Mouse (Mus musculus) CH12.LX (cell line): ENCODE measurements around the gene Sds. TPM values are rescaled to one million over a fixed set of nuclear protein-coding genes. Genes with fewer than 3 reads are reported as not detected.

Experiments
- DNase-seq: peaks from one replicate; pipeline ENCODE4 v3.0.0-alpha.2; 2013; ENCODE audit errors: extremely low read depth
- H3K27ac ChIP-seq: 2 replicates; pipeline ENCODE4 v1.5.1; 2012; ENCODE audit warnings: low read depth, mild to moderate bottlenecking, control low read depth, moderate library complexity; ENCODE audit not compliant: insufficient read depth
- H3K27me3 ChIP-seq: replicated peaks from 2 replicates; pipeline ENCODE3; 2012; ENCODE audit warnings: inconsistent platforms
- H3K36me3 ChIP-seq, 2 experiments: replicated peaks in 1 of 2; 2 replicates each; pipeline versions ENCODE3 to v1.6.1; 2012; ENCODE audit warnings: inconsistent platforms in 1 of 2, low read length in 1 of 2, mild to moderate bottlenecking in 1 of 2, mixed read lengths in 1 of 2, moderate library complexity in 1 of 2; ENCODE audit not compliant: control insufficient read depth in 1 of 2, insufficient read depth in 1 of 2
- H3K4me1 ChIP-seq, 2 experiments: 2 replicates each; pipeline ENCODE4 v1.6.1; 2012; ENCODE audit warnings: inconsistent platforms in 1 of 2, moderate library complexity in 1 of 2; ENCODE audit not compliant: insufficient read depth in 2 of 2, control insufficient read depth in 1 of 2
- H3K4me2 ChIP-seq: 2 replicates; pipeline ENCODE4 v1.6.1; 2012; ENCODE audit warnings: low read depth, mild to moderate bottlenecking, control low read depth; ENCODE audit not compliant: poor library complexity, insufficient read depth, severe bottlenecking
- H3K4me3 ChIP-seq, 3 experiments: fragments of 150-350 bp in 1 of 3; sonication (generic) in 1 of 3; replicated peaks in 1 of 3; 2 replicates each; pipeline versions ENCODE3 to v1.5.1; 2011 to 2012; ENCODE audit warnings: low read depth in 2 of 3, low read length in 2 of 3, mild to moderate bottlenecking in 2 of 3, moderate library complexity in 2 of 3, control low read depth in 1 of 3, improper control_type of control experiment in 1 of 3, inconsistent platforms in 1 of 3, mixed read lengths in 1 of 3; ENCODE audit not compliant: poor library complexity in 1 of 3
- H3K79me2 ChIP-seq: replicated peaks from 2 replicates; pipeline ENCODE4 v1.6.1; 2012; ENCODE audit warnings: mild to moderate bottlenecking, moderate library complexity; ENCODE audit not compliant: control insufficient read depth, poor library complexity, insufficient read depth, severe bottlenecking; ENCODE audit errors: extremely low read depth
- H3K9ac ChIP-seq: 2 replicates; pipeline ENCODE4 v1.6.1; 2012; ENCODE audit warnings: low read depth, mild to moderate bottlenecking, control low read depth, moderate library complexity; ENCODE audit not compliant: insufficient read depth
- H3K9me3 ChIP-seq: replicated peaks from 2 replicates; pipeline ENCODE3; 2012; ENCODE audit warnings: low read length, inconsistent platforms, mixed read lengths
- BHLHE40 ChIP-seq: IDR thresholded peaks from 2 replicates; pipeline ENCODE4 v1.6.1; 2011; ENCODE audit warnings: mild to moderate bottlenecking, low read depth, low read length, improper control_type of control experiment
- CHD1 ChIP-seq: IDR thresholded peaks from 2 replicates; pipeline ENCODE4 v1.6.1; 2012; ENCODE audit warnings: low read depth, low read length, improper control_type of control experiment, inconsistent platforms
- CHD2 ChIP-seq: IDR thresholded peaks from 2 replicates; pipeline ENCODE4 v1.6.1; 2011; ENCODE audit warnings: low read length, improper control_type of control experiment
- CTCF ChIP-seq, 2 experiments: IDR thresholded peaks in 1 of 2; conservative IDR thresholded peaks in 1 of 2; 2 replicates each; pipeline ENCODE4 v1.5.1; 2011 to 2012; ENCODE audit warnings: low read depth in 2 of 2, low read length in 2 of 2, improper control_type of control experiment in 1 of 2, inconsistent platforms in 1 of 2, mild to moderate bottlenecking in 1 of 2, moderate library complexity in 1 of 2
- E2F4 ChIP-seq: IDR thresholded peaks from 2 replicates; pipeline ENCODE4 v1.6.1; 2011; ENCODE audit warnings: low read depth, low read length, improper control_type of control experiment; ENCODE audit not compliant: insufficient replicate concordance
- EP300 ChIP-seq: IDR thresholded peaks from 2 replicates; pipeline ENCODE4 v1.6.1; 2011; ENCODE audit warnings: low read length, improper control_type of control experiment
- ETS1 ChIP-seq: conservative IDR thresholded peaks from 2 replicates; pipeline ENCODE4 v1.6.1; 2012; ENCODE audit warnings: low read depth, mild to moderate bottlenecking, inconsistent platforms, low read length, improper control_type of control experiment, moderate library complexity
- HCFC1 ChIP-seq: IDR thresholded peaks from 2 replicates; pipeline ENCODE4 v1.6.1; 2012; ENCODE audit warnings: low read depth, mild to moderate bottlenecking, inconsistent platforms, low read length, improper control_type of control experiment
- IRF4 ChIP-seq: IDR thresholded peaks from 2 replicates; pipeline ENCODE4 v1.6.1; 2014; ENCODE audit warnings: low read depth, mild to moderate bottlenecking, inconsistent platforms, low read length, improper control_type of control experiment
- JUN ChIP-seq: IDR thresholded peaks from 2 replicates; pipeline ENCODE4 v1.6.1; 2011; ENCODE audit warnings: low read depth, mild to moderate bottlenecking, low read length, improper control_type of control experiment, moderate library complexity; ENCODE audit not compliant: insufficient read depth
- JUND ChIP-seq: conservative IDR thresholded peaks from 2 replicates; pipeline ENCODE4 v1.6.1; 2011; ENCODE audit warnings: low read depth, low read length, improper control_type of control experiment
- KAT2A ChIP-seq: IDR thresholded peaks from 2 replicates; pipeline ENCODE4 v1.6.1; 2012; ENCODE audit warnings: low read length, improper control_type of control experiment, inconsistent platforms; ENCODE audit not compliant: insufficient replicate concordance
- MAZ ChIP-seq: IDR thresholded peaks from 2 replicates; pipeline ENCODE4 v1.6.1; 2012; ENCODE audit warnings: low read depth, mild to moderate bottlenecking, inconsistent platforms, low read length, improper control_type of control experiment, moderate library complexity
- MEF2A ChIP-seq: IDR thresholded peaks from 2 replicates; pipeline ENCODE4 v1.6.1; 2014; ENCODE audit warnings: low read depth, mild to moderate bottlenecking, inconsistent platforms, low read length, improper control_type of control experiment, borderline replicate concordance
- NELFE ChIP-seq: IDR thresholded peaks from 2 replicates; pipeline ENCODE4 v1.6.1; 2011; ENCODE audit warnings: low read depth, low read length, improper control_type of control experiment
- NRF1 ChIP-seq: IDR thresholded peaks from 2 replicates; pipeline ENCODE4 v1.6.1; 2014; ENCODE audit warnings: low read depth, mild to moderate bottlenecking, inconsistent platforms, low read length, improper control_type of control experiment, moderate library complexity
- POLR2A ChIP-seq: IDR thresholded peaks from 2 replicates; pipeline ENCODE4 v1.6.1; 2011; ENCODE audit warnings: low read depth, mild to moderate bottlenecking, improper control_type of control experiment, low read length
- RCOR1 ChIP-seq: conservative IDR thresholded peaks from 2 replicates; pipeline ENCODE4 v1.6.1; 2012; ENCODE audit warnings: low read depth, mild to moderate bottlenecking, inconsistent platforms, low read length, improper control_type of control experiment
- SIN3A ChIP-seq: IDR thresholded peaks from 2 replicates; pipeline ENCODE4 v1.6.1; 2012; ENCODE audit warnings: low read length, improper control_type of control experiment, inconsistent platforms
- TCF12 ChIP-seq: IDR thresholded peaks from 2 replicates; pipeline ENCODE4 v1.6.1; 2014; ENCODE audit warnings: low read depth, mild to moderate bottlenecking, inconsistent platforms, low read length, improper control_type of control experiment
- ZC3H11A ChIP-seq: IDR thresholded peaks from 2 replicates; pipeline ENCODE4 v1.6.1; 2012; ENCODE audit warnings: low read depth, mild to moderate bottlenecking, inconsistent platforms, low read length, improper control_type of control experiment
- ZMIZ1 ChIP-seq: IDR thresholded peaks from 2 replicates; pipeline ENCODE4 v1.6.1; 2012; ENCODE audit warnings: low read depth, mild to moderate bottlenecking, inconsistent platforms, low read length, improper control_type of control experiment
- ZNF384 ChIP-seq: IDR thresholded peaks from 2 replicates; pipeline ENCODE4 v1.6.1; 2012; ENCODE audit warnings: low read depth, low read length, improper control_type of control experiment, inconsistent platforms
- dilution Hi-C: fragments of 300-500 bp; cut with MboI; formaldehyde crosslinking; loops from 2 replicates; pipeline ENCODE4 v1.14.3; 2020; ENCODE audit warnings: low sequenced_read_pairs; ENCODE audit not compliant: extremely low pct_unique_long_range_greater_than_20kb, extremely low pct_ligation_motif_present
- in situ Hi-C: fragments of 300-500 bp; cut with MboI; formaldehyde crosslinking; loops from 3 replicates; pipeline ENCODE4 v1.14.3; 2019; ENCODE audit warnings: low sequenced_read_pairs, low pct_ligation_motif_present, low pct_unique_long_range_greater_than_20kb, mixed read lengths
- polyA plus RNA-seq: library from polyadenylated mRNA; unstranded; fragments of >175 nt; gene quantifications from 2 replicates; pipeline ENCODE4 v1.2.1, GENCODE M21; 2012; ENCODE audit warnings: low read depth; ENCODE audit not compliant: insufficient read length
- total RNA-seq, 2 experiments: library from RNA; depleted of rRNA; stranded (reverse); fragments of 300-350 nt in 1 of 2; fragments of >200 nt in 1 of 2; gene quantifications; 2 replicates each; pipeline ENCODE4 v1.2.3; 2012 to 2014

The Sds gene
- total and polyA plus RNA-seq, 3 experiments, result 0.76 TPM; not detected in 2

GRCm38 (mm10) chr5:120493873-120494395 is 17.6 kb downstream of the Sds start:
- no peak for DNase-seq
- Histone ChIP-seq H3K4me3 (no peak overlapping the region), H3K9ac (no peak overlapping the region), H3K79me2 (no peaks in the 10 kb centered on the region), H3K4me1 (peaks cover 40 to 90% of the 10 kb centered on the region in 2 experiments), H3K27me3 (no peaks in the 10 kb centered on the region), H3K36me3 (peaks cover 43 to 79% of the 10 kb centered on the region in 2 experiments), H3K9me3 (peaks cover 3% of the 10 kb centered on the region)
- in situ Hi-C loops, result no loop called here
- no peak for TF ChIP-seq RCOR1
- TF ChIP-seq ZC3H11A, result no peak
- TF ChIP-seq, all 38 proteins: peak for 0
- Histone ChIP-seq H3K27ac (no peak overlapping the region), H3K4me2 (no peak overlapping the region)
- dilution Hi-C loops, result no loop called here

GRCm38 (mm10) chr5:120495064-120495702 is 18.9 kb downstream of the Sds start:
- H3K36me3 ChIP-seq, result peaks cover 44 to 79% of the 10 kb centered on the region in 2 experiments
- in situ Hi-C loops, result no loop called here
- peak overlapping the region in 1 of 3 experiments; percentile 9 for H3K4me3 ChIP-seq
- H3K4me1 ChIP-seq, result peaks cover 44 to 93% of the 10 kb centered on the region in 2 experiments
- H3K9ac ChIP-seq, result no peak overlapping the region
- no peak for DNase-seq
- TF ChIP-seq MAZ (no peak), ETS1 (0 out of 2 replicates have a peak, but pooled peaks have one; percentile 16), NRF1 (no peak), HCFC1 (no peak), BHLHE40 (peak; percentile 52)
- H3K9me3 ChIP-seq, result peaks cover 3% of the 10 kb centered on the region
- H3K27me3 ChIP-seq, result no peaks in the 10 kb centered on the region
- dilution Hi-C loops, result no loop called here
- peak overlapping the region; percentile 32; the same call in 1 of the 2 replicates for H3K4me2 ChIP-seq
- peak overlapping the region; percentile 39 for H3K27ac ChIP-seq
- no peaks in the 10 kb centered on the region for H3K79me2 ChIP-seq

DNA sequence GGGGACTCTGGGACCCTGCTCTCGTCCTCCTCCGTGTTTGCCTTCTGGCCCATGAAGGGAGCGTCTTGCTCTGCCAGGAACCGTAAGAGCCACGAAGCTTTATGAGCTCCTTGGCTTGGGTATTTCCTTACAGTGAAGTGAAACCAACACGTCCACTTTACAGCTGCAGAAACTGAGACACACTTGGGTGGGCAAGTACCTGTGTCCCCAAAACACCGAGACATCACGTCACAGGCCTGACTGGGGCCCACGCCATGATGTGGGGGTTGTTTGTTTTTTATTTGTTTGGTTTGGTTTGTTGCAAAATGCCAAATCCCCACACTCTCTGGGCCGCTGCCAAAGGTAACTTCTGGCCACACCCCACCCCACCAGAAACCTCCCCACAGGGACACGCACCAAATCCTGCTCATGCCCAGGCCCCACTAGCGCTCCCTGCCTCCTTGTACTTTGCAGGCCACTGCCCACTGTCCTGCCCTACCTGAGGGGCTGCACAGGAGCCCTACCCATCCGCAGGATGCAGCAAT is 19.4 kb downstream of the Sds start:
- Histone ChIP-seq H3K9ac (no peak overlapping the region), H3K4me2 (peak overlapping the region; percentile 32; the same call in 1 of the 2 replicates), H3K9me3 (peaks cover 3% of the 10 kb centered on the region), H3K4me1 (peaks cover 39 to 89% of the 10 kb centered on the region in 2 experiments), H3K79me2 (no peaks in the 10 kb centered on the region; the same call in 1 of the 2 replicates), H3K4me3 (peak overlapping the region in 1 of 3 experiments; percentile 10), H3K27ac (peak overlapping the region; percentile 39), H3K27me3 (no peaks in the 10 kb centered on the region), H3K36me3 (peaks cover 44 to 74% of the 10 kb centered on the region in 2 experiments)
- DNase-seq, result peak; percentile 43
- dilution Hi-C loops, result no loop called here
- no peak for TF ChIP-seq KAT2A
- TF ChIP-seq MEF2A, result peak; percentile 65; the same call in 1 of the 2 replicates
- TF ChIP-seq NRF1, result no peak
- peak; percentile 31; the same call in 1 of the 2 replicates for TF ChIP-seq CHD2
- TF ChIP-seq ZNF384, result no peak
- TF ChIP-seq ZC3H11A, result no peak
- TF ChIP-seq IRF4, result peak; percentile 87
- no peak for TF ChIP-seq E2F4
- no peak for TF ChIP-seq NELFE
- no peak for TF ChIP-seq JUN
- peak; percentile 22; the same call in 1 of the 2 replicates for TF ChIP-seq POLR2A
- no peak; the same call in none of the 2 replicates for TF ChIP-seq SIN3A
- TF ChIP-seq ZMIZ1, result no peak
- no peak for TF ChIP-seq CTCF (conservative IDR thresholded peaks at IDR 0.05 in 1 of 2, IDR thresholded peaks at IDR 0.05 in 1 of 2; ENCODE audit: low read depth in 2 of 2, low read length in 2 of 2)
- TF ChIP-seq JUND, result no peak
- peak; percentile 67 for TF ChIP-seq EP300
- peak; percentile 80 for TF ChIP-seq TCF12
- peak; percentile 90 for TF ChIP-seq ETS1
- TF ChIP-seq BHLHE40, result peak; percentile 78
- no peak for TF ChIP-seq CHD1
- in situ Hi-C loops, result no loop called here
